Mouse (Mus musculus) right cerebral cortex, postnatal 25 days (tissue): ENCODE results near the gene Hexdc.

Experiments used
- DNase-seq: peaks from one replicate; pipeline ENCODE4 v3.0.0; 2022

Gene Hexdc

DNA sequence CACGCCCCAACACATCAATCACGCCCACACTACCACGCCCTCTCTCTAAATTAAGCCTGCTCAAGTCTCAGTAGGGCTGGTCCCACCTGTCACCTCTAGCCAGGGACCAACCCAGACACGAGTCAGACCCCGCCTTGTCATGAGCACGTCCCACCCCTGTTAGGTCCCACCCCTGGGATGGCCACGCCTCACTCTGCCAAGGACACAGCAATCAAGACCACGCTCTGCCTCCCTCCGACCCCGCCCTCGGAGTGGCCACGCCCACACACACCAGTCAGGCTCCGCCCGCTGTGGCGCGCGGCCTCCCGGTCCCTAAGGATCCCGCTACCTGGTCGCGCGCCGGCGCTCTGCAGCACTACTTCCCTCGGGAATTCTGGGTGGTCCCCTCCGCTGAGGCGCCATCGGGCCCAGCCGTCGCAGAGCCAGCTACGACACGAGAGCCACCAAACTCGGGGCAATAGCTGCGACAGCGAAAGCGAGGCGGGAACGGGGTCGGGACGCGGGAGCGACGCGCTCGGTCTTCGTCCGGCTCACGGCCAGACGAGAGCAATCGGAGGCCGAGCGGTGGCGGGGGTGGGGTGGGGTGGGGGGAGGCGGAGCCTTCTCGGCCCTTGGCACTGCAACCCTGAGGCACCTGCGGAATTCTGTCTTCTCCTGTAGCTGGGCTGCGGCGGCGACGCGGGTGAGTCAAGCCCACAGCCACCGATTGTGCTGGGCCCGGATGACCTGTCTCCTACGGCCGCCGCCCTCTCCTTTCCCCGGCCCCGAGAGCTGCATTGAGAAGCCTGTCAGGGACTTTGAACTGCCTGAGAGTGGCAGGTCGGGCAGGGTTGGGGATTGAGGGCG, at the start of gene Hexdc, which contains the start of gene Ogfod3:
Hexdc (plus strand) TSS at position 273 of the 846 bp plus-strand sequence.
Ogfod3 (minus strand) TSS at position 551 of the 846 bp plus-strand sequence.
- DNase-seq = peak; percentile 91

DNA sequence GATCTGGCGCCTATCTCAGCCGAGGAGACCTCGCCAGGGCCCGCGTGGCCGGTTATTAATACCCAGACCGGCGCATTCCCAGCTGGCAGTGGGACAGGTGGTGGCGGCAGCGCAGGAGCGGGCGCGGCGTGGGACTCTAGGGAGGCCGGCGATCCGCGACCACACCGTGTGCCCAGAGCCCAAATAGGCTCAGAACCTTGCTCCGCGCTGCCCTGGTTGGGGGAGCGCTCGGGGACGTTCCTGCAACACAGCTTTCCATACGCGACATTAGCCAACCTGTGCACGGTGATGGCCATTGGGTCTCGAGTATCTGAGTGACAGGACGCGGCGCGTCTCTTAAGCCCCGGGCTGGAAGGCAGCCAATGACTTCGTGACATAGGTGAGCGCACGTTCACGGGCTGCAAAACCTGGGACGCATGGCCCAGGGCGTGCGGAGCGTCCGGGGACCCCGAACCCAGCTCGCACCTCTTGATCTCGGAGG, 47.8 kb upstream of the Hexdc start:
- no peak for DNase-seq

DNA sequence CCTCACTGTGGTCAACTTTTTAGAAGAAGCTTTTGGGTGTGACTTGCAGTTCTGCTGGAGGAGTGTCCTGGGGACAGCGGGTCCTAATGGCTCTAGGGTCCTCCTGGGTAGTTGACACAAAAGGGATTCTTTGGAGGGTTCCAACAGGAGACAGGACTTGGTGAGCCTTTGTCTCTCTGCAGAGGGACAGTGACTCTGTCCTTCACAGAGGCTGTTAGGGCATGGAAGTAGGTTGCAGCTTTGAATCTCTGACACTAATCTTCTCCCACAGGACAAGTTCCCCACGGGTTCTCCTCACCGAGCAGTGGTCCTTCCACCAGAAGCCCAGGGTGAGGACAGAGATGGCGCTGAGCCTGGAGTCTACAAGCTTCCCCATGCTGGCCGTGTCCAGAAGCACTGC, 44.3 kb upstream of the Hexdc start, which contains the start of gene Uts2r:
Uts2r (plus strand) TSS at position 301 of the 400 bp plus-strand sequence.
- no peak for DNase-seq

DNA sequence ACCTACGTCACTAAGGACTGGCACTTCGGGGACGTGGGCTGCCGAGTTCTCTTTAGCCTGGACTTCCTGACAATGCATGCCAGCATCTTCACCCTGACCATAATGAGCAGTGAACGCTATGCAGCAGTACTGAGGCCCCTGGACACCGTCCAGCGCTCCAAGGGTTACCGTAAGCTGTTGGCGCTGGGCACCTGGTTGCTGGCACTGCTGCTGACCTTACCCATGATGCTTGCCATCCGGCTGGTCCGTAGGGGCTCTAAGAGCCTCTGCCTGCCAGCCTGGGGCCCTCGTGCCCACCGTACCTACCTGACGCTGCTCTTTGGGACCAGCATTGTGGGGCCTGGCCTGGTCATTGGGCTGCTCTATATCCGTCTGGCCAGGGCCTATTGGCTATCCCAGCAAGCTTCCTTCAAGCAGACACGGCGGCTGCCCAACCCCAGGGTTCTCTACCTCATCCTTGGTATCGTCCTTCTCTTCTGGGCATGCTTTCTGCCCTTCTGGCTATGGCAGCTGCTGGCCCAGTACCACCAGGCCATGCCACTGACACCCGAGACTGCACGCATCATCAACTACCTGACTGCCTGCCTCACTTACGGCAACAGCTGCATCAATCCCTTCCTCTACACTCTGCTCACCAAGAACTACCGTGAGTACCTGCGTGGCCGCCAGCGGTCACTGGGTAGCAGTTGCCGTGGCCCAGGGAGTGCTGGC, 43.4 kb upstream of the Hexdc start:
- no peak for DNase-seq

DNA sequence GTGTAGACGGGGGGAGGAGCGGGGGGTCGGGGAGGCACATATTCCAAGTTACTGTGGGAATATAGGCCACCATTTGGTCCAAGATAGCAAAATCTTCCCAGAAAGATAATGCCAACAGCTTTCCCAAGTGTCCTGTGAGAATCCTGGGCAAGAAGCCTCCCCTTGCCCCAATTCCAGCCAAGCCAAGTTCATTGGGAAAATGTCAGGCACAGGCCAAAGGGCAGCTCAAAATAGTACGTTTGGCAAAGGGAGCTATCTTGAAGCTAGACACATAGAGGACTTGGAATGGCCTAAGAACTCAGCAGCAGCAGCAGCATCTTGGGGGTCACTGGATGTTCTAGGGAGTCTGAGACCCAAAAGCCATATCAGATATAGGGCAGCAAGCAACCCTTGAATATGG, 40.5 kb upstream of the Hexdc start:
- no peak for DNase-seq

DNA sequence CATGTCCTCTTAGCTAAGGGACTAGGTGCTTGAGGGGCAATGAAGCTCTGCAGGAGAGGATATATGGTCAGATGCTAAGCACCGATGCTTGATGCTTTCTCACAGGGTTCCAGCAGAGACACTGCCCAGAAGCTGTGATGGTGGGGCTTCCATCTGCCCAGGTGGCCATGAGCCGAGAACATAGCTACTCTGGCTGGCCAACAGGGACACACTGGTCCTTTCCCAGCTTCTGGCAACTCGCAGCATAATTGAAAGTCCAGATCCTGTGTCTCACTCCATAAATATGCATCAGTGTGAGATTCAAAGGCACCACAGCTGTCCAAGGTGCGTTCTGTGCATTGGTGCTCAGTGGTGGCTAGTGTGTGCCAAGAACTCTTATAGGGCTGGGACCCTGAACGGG, 31.0 kb upstream of the Hexdc start:
- no peak for DNase-seq

DNA sequence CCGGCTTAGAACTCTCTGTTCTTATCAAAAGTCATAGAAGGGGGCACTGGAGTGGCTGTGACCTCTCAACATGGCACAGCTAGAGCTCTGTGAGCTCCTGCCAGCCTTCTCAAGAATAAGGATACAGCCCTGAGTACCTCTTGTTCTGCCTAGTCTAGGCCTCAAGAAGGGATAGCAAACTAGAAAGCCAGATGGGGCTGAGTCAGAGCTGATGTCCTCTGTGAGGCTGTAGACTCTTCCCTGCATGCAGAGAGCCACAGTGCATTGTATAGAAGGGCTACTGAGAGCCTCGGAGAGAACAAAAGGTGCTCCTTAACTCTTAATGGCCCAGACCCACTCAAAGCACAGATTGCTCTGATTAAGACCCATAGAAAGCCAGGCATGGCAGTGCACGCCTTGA, 30.0 kb upstream of the Hexdc start:
- no peak for DNase-seq

DNA sequence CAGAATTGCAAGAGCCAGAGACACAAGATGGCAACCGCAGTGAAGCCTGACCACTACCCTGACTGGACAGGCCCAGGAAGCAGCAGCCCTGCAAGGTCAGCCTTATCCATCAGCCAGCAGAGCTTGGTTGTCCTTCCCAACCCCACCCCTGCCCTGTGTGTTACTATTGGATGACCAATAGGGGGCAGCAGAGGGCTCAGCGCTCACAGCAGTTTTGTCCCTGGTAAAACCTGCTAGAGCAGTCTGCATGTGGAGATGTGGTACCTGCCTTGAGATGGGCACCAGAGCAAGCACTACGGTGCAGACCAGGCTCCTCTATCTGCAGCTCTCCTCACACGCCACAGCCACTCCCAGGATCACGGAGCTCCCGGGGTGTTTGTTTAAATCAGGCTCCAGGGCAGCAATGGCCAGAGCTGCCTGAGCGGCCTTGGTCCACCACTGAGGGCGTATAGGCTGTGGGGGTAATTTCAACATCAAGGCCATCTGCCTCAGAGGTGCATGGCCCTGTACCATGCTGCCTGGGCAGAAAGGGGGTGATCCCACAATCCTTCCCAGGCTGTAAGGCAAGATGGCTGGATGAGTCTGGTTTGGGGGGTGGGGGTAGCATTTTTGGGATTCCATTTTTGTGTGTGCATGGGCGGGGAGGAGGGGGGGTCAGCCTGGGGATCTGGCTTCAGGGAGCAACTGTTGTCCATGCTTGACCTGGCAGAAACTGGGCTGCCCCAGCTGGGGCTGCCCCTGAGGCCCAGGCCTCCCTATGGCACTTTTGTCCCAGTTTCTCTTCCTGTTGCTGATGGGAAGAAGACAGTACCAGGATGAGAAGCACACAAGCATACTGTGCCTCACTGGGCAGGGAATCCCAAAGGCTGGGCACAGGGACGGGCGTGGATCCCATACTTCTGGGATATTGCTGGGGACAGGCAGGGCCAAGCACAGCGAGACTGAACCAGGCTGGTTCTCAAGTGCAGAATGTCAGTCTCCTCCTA, 27.7 kb upstream of the Hexdc start:
- no peak for DNase-seq

DNA sequence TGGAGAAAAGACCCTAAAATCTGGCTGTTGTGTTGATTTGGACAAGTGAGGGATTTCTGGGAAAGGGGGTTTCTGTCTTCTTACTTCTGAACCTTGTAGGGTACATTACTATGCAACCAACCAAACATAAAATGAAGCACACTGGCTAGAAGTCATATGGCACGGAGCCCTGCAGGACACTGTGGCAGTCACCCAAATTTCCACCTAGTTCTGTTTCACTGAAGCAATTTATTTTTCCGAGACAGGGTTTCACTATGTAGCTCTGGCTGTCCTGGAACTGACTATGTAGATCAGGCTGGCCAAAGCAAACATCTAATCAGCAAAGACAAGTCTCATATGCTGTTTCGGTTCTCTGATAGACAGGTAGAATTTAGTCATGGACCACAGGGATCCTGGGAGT, 14.6 kb upstream of the Hexdc start:
- no peak for DNase-seq

DNA sequence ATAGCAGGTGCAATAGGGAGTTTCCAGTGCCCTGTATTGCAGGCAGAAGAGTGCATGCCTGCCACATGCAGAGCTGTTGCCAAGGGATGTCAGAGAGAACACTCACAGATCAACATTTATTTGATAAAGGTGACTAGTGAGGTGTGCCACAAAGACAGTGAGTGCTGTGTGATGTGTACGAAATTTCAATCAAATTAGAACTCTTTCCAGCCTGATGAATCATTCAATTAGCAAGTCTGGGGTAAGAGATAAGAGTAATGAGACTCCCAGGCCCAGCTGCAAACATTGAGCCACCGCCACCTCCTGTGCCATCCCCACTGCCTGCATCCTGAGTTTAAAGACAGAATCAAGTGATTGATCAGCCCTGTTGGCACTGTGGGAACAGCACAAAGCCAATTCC, 11.5 kb upstream of the Hexdc start:
- no peak for DNase-seq

DNA sequence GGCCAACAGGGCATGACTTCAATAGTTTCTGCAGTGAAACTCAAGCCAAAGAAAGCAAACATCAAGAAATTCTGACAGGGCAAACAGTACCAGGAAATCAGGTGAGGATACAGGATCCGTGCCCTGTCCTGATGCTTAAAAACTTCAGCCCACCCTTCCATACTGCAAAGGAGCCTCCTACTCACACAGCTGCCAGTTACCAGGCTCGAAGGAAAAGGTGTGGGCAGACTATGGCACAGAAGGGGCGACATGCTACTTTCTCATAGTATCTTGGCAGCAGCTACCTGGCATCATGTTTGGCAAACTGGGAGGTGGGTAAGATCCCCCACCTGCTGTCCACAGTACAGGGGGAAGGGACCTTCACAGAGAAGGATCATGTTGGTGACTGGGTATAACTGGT, 10.8 kb upstream of the Hexdc start:
- no peak for DNase-seq

DNA sequence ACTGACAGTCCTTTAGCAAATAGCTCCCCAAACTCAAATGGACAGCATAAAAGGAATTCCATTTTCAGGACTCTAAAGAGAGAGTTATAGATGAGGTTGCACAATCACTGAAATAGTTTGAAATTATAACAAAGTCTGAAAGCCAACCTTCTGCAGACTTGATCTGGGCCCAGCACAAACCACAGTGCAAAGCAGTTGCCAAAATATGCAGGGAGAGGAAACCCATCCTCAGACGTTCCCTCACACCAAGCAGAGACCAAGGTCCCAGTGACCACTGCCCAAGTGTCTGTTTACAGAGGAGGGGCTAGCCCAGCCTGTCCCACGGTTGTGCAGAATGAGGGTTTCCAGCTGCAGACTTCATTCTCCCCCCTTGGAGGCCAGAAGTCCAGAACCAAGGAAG, 5.6 kb upstream of the Hexdc start:
- no peak for DNase-seq

DNA sequence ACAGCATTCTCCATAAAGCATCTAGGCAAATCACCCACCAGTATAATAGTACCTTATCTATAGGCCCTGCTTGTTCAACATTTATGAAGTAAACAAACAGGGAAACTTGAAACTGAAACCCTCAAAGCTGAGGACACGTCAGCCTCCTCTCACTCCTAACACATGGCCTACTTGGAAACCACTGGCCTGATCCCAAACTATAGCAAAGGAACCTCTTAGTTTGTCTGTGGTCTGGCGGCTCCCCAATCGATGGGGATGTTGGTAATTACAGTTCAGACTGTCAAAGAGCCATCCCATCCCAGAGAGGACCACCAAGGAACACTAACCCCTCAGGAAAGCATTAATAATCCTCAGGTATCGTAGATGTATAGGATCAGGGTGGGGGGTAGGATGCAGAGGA, 4.4 kb upstream of the Hexdc start:
- DNase-seq = no peak

DNA sequence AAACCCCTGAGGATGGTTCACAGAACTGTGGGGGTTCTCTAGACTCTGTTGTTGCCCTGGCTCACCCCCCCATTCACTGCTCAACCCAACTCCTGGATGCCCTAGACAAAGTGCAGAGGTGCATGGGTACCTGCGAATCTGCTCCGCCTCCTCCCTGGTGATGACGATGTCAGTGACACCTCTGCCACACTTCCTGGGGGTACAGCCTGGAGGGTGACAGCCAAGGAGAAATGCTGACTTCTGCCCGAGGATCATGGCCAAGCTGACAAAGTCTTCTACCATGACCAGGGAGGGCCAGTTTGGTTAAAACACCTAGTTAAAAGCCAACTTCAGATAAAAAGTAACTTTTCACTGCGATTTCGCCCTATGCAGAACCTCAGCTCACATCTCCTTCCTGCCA, 3.5 kb upstream of the Hexdc start:
- DNase-seq = no peak

DNA sequence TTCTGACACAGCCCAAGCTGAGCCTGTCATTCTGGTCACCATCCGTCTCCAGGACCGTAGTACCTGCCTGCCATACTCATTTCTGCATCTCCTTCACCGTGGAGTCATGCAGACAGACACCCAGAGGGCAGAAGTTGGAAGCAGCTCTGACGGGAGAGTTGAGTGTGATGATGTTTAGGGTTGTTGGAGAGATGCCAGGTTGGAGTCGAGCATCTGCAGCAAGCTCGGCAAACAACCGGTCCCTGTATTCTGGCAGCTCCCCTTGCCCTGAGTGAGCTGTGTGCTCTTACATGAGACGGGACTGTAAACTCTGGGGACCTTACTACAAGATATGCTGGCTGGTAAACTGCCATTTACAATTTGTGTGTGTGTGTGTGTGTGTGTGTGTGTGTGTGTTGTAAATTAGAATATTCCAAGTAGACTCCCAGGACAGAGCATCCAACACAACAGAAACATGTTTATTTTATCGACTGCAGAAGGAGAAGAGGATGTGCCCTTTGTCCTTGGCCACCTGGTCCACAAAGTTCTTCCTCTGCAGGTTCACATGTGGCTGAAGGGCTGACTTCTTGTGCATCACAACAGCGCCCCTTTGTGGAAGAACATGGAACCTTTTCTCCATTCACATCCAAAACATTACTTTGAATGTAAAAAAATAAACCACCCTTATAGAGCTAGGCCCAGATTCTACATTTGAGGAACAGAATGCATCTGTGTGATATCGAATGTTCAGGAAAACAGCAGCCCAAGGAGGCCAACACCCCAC, 2.6 kb upstream of the Hexdc start:
- no peak for DNase-seq

DNA sequence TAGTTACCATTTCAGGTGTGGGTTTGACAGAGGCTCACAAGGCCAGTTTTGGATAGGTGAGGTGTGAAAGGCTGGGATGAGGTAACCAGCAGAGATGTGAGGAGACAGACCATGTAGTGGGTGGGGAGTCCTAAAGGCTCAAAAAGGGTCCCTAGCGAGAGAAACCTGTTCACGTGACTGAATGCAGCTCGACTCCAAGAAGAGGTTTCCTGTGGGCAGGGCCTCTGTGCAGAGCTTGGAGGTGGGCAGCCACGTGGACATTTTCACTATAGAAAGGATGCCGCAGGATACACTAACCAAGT, 423 bp upstream of the Hexdc start:
- no peak for DNase-seq

DNA sequence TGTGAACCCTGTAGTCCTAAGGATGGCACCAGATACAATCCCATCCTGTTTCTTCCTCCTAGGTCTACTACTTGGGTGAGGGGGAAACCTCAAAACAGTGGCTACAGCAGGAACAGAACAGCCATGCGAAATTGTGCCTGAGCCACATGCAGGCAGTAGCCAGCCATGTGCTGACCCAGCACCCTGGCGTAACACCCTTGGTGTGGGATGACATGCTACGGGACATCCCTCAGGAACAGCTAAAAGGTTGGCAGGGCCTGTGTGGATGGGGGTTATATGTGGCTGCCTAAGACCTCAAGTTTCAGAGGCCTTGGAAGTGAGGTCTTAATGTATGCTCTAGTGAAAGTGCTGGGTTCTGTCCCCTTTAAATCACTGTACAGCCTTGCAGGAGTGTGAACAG, 12.6 kb downstream of the Hexdc start:
- no peak for DNase-seq

DNA sequence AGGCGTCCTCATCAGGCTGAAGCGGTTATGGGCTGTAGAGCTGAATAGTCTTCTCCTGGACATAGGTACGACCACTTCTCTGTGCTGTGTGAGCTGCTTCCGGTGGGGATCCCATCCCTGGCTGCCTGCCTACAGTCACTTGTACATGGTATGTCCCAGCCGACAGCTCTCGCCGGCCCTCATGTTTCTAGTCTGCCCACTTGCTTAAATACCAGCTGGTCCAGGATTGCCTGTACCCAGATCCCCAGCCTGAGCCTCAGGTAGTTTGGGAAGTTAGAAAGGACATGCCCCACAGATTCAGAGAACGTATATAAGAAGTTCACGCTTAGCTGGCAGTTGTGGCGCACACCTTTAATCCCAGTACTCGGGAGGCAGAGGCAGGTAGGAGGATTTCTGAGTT, 15.5 kb downstream of the Hexdc start:
- no peak for DNase-seq

DNA sequence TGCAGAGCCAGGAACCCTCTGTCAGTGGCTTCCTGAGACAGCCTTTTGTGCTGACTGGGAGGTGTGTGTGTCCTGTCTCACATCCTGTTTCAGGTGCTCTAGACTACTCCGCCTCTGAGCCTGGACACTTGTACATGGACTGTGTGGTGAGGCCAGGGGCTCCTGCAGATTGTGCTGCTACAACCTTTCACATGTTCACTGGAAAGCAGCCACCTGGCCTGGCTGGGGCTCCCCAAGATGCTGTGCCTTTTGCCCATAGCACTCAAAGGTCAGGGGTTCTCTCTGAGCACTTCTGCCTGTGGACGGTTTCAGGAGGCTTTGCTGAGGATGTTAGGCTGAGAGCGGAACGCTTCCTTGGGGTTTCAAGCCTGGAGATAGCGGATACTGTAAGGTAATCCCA, 16.5 kb downstream of the Hexdc start:
- no peak for DNase-seq

DNA sequence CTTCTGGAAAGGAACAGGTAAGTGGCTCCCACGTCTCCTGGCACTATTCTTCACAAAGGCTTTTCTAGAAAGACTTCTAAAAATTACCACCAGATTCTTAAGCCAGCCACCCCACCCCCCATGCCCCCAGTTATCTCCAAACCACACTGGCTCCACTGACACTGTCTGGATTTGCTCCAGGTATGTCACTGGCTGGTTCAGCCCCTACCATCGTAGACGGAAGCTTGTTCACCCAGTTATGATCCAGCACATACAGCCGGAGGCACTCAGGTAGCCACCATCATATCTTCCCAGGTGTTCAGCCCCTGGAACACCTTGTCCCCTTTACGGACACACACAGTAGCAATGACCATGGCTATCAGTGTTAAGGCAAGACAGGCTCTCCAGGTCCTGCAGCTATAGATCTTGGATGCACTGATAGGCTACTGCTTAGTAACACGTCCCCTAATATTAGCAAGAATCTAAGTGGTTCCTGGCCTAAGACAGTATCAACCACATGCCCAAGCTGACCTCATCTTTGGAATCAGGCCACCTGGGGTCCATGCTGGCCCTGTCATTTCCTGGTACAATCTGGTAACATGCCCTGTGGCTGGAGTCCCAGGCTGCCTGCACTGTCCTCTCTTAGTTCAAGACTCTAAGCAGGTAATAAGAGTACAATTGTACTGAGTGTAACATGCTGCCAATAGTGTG, 17.2 kb downstream of the Hexdc start:
- no peak for DNase-seq

DNA sequence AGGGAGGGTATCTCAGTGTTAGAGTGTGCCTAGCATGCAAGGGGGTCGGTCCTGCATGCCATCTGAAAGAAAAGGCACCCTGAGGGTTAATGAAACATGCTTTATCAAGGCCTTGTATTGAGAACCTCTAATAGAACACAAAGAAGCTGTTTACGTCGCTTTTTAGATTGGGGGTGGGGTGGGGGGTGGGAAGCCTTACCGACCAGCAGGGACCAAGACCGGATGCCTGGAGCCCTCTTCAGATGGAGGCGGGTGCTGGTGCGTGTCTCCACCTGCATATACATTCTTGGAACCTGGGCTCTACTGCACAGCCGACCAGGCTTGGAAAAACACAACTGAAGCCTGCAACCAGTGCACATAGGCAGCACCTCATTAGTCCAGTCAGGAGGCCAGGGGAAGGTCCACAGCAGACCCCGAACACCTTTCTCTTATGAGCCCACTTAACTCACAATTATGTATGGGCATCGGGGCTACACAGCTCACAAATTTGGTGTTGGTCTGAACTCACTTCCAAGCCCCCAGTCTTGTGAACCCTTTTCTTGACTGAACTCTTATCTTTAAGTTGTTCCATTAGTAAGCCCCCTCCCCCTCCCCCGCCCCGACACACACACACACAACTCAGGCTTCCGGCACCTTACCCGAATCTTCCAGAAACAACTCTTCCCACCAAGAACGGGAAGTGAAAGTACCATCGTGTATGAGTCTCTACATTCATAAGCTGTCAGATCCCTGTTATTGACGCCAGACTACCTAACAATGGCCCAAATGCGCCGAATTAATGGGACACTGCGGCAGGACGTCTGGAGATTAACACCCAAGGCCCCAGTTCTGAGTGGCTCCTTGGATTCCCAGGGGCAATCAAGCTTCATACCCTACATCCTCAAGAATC, 24.1 kb downstream of the Hexdc start:
- no peak for DNase-seq
